Comparison of ENCODE assay signal across 9 mouse cellular contexts in the genomic region with DNA sequence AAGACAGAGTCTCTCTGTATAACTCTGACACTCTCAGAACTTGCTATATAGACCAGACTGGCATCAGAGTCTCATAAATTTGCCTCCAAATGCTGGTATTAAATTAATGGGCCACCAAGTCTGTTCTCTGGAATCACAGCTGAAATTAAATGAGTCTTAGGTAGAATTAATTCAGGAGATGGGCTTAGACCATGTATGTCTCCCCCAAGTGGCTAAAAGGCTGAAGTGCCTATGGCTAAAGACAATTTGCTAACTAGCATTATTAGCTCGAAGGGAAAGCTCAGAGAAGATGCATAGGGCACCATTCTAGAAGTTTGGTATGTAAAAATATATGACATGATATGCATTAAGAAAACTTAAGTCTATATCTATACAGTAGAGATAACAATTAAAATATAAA. TPM values are rescaled to one million over a fixed set of nuclear protein-coding genes. Genes with fewer than 3 reads are reported as not detected.
DNase-seq lines count a peak whose midpoint lies in the region; ATAC-seq and TF ChIP-seq lines count a peak whose summit lies in the region.
"Had no signal": no experiment of that assay in that cellular context is flagged by ENCODE, and none has a peak within 500 bp of the region (broad histone marks: within the 10 kb centered on the region; RNA-seq: fewer than 3 reads in every experiment).

No protein-coding gene starts in this region.

- DNase-seq in kidney, adult 2 months = peak; percentile 42
- DNase-seq in kidney, adult 18-20 months = no peak
- DNase-seq in CD4-positive, CD25-positive, alpha-beta regulatory T cell, adult 2 months (ENCODE audit: low read depth, low spot score) = peak; percentile 53
- DNase-seq in ZHBTc4 (ENCODE audit: low read depth, low spot score) = peak; percentile 38
- peak; percentile 87 for DNase-seq in forebrain, embryonic 14.5 days (ENCODE audit: low spot score)
- DNase-seq in layer of hippocampus, adult 11-12 months (ENCODE audit: low spot score) = peak; percentile 44
- DNase-seq in neural tube, embryonic 11.5 days (ENCODE audit: low spot score) = peak; percentile 28
- no peak for DNase-seq in urinary bladder, postnatal 4 days (ENCODE audit: low spot score in 2 of 2)

- TF ChIP-seq POLR2A in kidney, adult 2 months (IDR thresholded peaks at IDR 0.05; ENCODE audit: low read depth, low read length) = no peak

- H3K9me3 ChIP-seq in forebrain, embryonic 14.5 days (replicated peaks; ENCODE audit: control insufficient read depth, low read length) = no peaks in the 10 kb centered on the region
- no peaks in the 10 kb centered on the region for H3K9me3 ChIP-seq in neural tube, embryonic 11.5 days (ENCODE audit: control insufficient read depth, low read length)

- no peaks in the 10 kb centered on the region for H3K4me1 ChIP-seq in kidney, adult 2 months (ENCODE audit: control insufficient read depth, insufficient read depth, low read length)
- H3K4me1 ChIP-seq in forebrain, embryonic 14.5 days (ENCODE audit: control insufficient read depth, insufficient read depth, low read length) = no peaks in the 10 kb centered on the region
- no peaks in the 10 kb centered on the region for H3K4me1 ChIP-seq in neural tube, embryonic 11.5 days (ENCODE audit: control insufficient read depth, insufficient read depth, low read length)

- H3K36me3 ChIP-seq in kidney, adult 2 months (ENCODE audit: control insufficient read depth, insufficient read depth, low read length) = no peaks in the 10 kb centered on the region
- peaks cover 5% of the 10 kb centered on the region; the same call in 1 of the 2 replicates for H3K36me3 ChIP-seq in forebrain, embryonic 14.5 days (ENCODE audit: control insufficient read depth, insufficient read depth, low read length)
- H3K36me3 ChIP-seq in neural tube, embryonic 11.5 days (ENCODE audit: control insufficient read depth, insufficient read depth, low read length) = no peaks in the 10 kb centered on the region; the same call in 1 of the 2 replicates

- no peaks in the 10 kb centered on the region for H3K27me3 ChIP-seq in kidney, adult 2 months (replicated peaks; ENCODE audit: control insufficient read depth, insufficient read depth, low read length)
- H3K27me3 ChIP-seq in forebrain, embryonic 14.5 days (replicated peaks; ENCODE audit: control insufficient read depth, insufficient read depth, low read length) = no peaks in the 10 kb centered on the region
- no peaks in the 10 kb centered on the region for H3K27me3 ChIP-seq in neural tube, embryonic 11.5 days (ENCODE audit: control insufficient read depth, insufficient read depth, low read length)

- no peak overlapping the region for H3K9ac ChIP-seq in forebrain, embryonic 14.5 days (ENCODE audit: low read length)
- no peak overlapping the region for H3K9ac ChIP-seq in neural tube, embryonic 11.5 days (ENCODE audit: low read length)

- no peak overlapping the region for H3K4me2 ChIP-seq in forebrain, embryonic 14.5 days (ENCODE audit: low read length)
- H3K4me2 ChIP-seq in neural tube, embryonic 11.5 days (ENCODE audit: low read depth) = no peak overlapping the region

- H3K4me3 ChIP-seq in kidney, adult 2 months (ENCODE audit: insufficient read depth, low read depth, low read length) = no peak overlapping the region
- H3K4me3 ChIP-seq in forebrain, embryonic 14.5 days (ENCODE audit: low read depth, low read length) = no peak overlapping the region
- H3K4me3 ChIP-seq in neural tube, embryonic 11.5 days (ENCODE audit: low read depth, low read length) = no peak overlapping the region

- no peak for TF ChIP-seq CTCF in kidney, adult 2 months (conservative IDR thresholded peaks at IDR 0.05; ENCODE audit: insufficient read depth, insufficient read length, low read depth, low read length)

- peak; percentile 57; the same call in 1 of the 2 replicates for ATAC-seq in forebrain, embryonic 14.5 days
- no peak for ATAC-seq in neural tube, embryonic 11.5 days (ENCODE audit: insufficient read depth, low FRiP score, low TSS enrichment)

- WGBS in kidney, adult 2 months = 16% methylated on average over 1 of the region's 1 CpGs
- 37% methylated on average over 1 of the region's 1 CpGs for WGBS in forebrain, embryonic 14.5 days
- WGBS in neural tube, embryonic 11.5 days = 52% methylated on average over 1 of the region's 1 CpGs

- no peak overlapping the region for H3K27ac ChIP-seq in kidney, adult 2 months (ENCODE audit: insufficient read depth, low read depth, low read length)
- no peak overlapping the region for H3K27ac ChIP-seq in forebrain, embryonic 14.5 days (ENCODE audit: low read depth, low read length)
- H3K27ac ChIP-seq in neural tube, embryonic 11.5 days (ENCODE audit: low read depth, low read length) = no peak overlapping the region

RNA-seq across cellular contexts. Expression of gene Prkra, which starts 29.7 kb away (rescaled TPM):
- 15.3 and 17.0 TPM in 2 replicates for polyA plus RNA-seq in kidney, adult 2 months (2012; rRNA removed)
- polyA plus RNA-seq in forebrain, embryonic 14.5 days (2014; fragmentation: Nextera tagmentation; extraction: Ambion mirVana) = 109 and 112 TPM in 2 replicates
- polyA plus RNA-seq in neural tube, embryonic 11.5 days (2014; fragmentation: Nextera tagmentation; extraction: Ambion mirVana) = 88.6 and 91.3 TPM in 2 replicates

RNA-seq across cellular contexts. Expression of gene Pjvk, which starts 30.2 kb away (rescaled TPM):
- 1.1 and 1.2 TPM in 2 replicates for polyA plus RNA-seq in kidney, adult 2 months (2012; rRNA removed)
- polyA plus RNA-seq in forebrain, embryonic 14.5 days (2014; fragmentation: Nextera tagmentation; extraction: Ambion mirVana) = 0.38 and 2.1 TPM in 2 replicates
- 0.50 and 1.1 TPM in 2 replicates for polyA plus RNA-seq in neural tube, embryonic 11.5 days (2014; fragmentation: Nextera tagmentation; extraction: Ambion mirVana)
- polyA plus RNA-seq: small intestine, adult 2 months had no signal

RNA-seq across cellular contexts. Expression of gene Fkbp7, which starts 54.8 kb away (rescaled TPM):
- polyA plus RNA-seq in kidney, adult 2 months (2012; rRNA removed) = 2.9 and 4.0 TPM in 2 replicates
- 12.1 and 13.2 TPM in 2 replicates for polyA plus RNA-seq in forebrain, embryonic 14.5 days (2014; fragmentation: Nextera tagmentation; extraction: Ambion mirVana)
- 19.9 and 23.0 TPM in 2 replicates for polyA plus RNA-seq in neural tube, embryonic 11.5 days (2014; fragmentation: Nextera tagmentation; extraction: Ambion mirVana)

RNA-seq across cellular contexts. Expression of gene Plekha3, which starts 57.0 kb away (rescaled TPM):
- 22.3 and 23.9 TPM in 2 replicates for polyA plus RNA-seq in kidney, adult 2 months (2012; rRNA removed)
- 5.6 and 5.7 TPM in 2 replicates for polyA plus RNA-seq in forebrain, embryonic 14.5 days (2014; fragmentation: Nextera tagmentation; extraction: Ambion mirVana)
- 13.9 and 14.1 TPM in 2 replicates for polyA plus RNA-seq in neural tube, embryonic 11.5 days (2014; fragmentation: Nextera tagmentation; extraction: Ambion mirVana)

Comparison
In these comparisons a context has a peak if more than half of its experiments do, and no peak if none do; other contexts are left out.
1. DNase-seq: peak in kidney, adult 2 months (single experiment), CD4-positive, CD25-positive, alpha-beta regulatory T cell, adult 2 months (single experiment), ZHBTc4 (single experiment), forebrain, embryonic 14.5 days (single experiment), layer of hippocampus, adult 11-12 months (single experiment) and neural tube, embryonic 11.5 days (single experiment); none in kidney, adult 18-20 months (single experiment) and urinary bladder, postnatal 4 days (0 of 2).